Mouse (Mus musculus): ENCODE measurements around the gene Mmab. TPM values are rescaled to one million over a fixed set of nuclear protein-coding genes. Genes with fewer than 3 reads are reported as not detected.

Mmab gene
- polyA plus RNA-seq, 1 experiment from 2014 or later = 11.7 TPM

DNA sequence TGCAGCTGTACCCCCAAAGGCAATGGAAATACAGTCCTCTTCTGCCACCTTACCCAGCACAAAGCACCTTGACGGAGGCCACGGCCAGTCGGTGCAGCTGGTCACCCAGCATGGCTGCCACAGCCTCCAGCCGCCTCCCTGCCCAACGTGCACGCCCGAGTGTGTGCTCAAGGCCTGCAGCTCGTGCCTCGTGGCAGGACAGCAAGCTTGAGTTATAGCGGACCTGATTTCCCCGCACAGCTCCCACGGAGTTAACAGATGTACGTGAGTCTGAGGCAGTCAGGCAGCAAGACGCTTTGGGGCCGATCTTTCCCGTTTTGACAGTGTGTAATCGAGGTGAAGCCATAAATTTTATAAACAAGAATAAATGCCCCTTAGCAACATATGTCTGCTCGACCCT lies 15.2 kb downstream of the Mmab start:
- Histone ChIP-seq H3K27ac (no peak overlapping the region), H3K9ac (no peak overlapping the region), H3K4me3 (replicated peaks) (no peak overlapping the region), H3K36me3 (no peaks in the 10 kb centered on the region), H3K9me3 (replicated peaks) (no peaks in the 10 kb centered on the region), H3K4me2 (no peak overlapping the region), H3K27me3 (no peaks in the 10 kb centered on the region), H3K4me1 (replicated peaks) (no peaks in the 10 kb centered on the region)
- 68% methylated on average over 18 of the region's 18 CpGs for WGBS (ENCODE audit: insufficient replicate concordance)
- no peak for ATAC-seq (ENCODE audit: low read depth)
- DNase-seq = no peak

DNA sequence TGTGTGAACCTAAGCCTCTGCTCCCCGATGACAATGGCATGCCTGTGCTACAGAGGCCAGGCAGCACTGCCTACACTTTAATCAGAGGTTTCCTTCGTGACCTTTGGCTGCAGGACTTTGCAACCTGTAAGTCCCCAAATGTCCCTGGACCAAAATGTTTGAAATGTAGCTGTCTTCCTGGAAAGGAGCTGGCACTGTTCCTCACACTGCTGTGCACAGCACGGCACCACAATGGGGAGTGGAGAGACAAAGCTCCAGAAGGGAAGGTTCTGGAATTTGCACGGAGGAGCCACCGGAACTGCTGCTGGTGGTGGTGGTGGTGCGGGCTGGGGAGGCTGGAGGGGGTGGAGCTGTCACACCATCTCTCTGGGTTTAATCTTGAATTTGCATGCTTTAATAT lies 17.1 kb downstream of the Mmab start:
- H3K27ac ChIP-seq = no peak overlapping the region
- no peak overlapping the region for H3K4me2 ChIP-seq
- no peak overlapping the region for H3K9ac ChIP-seq
- DNase-seq (no peak), ATAC-seq (ENCODE audit: low read depth) (no peak)
- no peaks in the 10 kb centered on the region for H3K9me3 ChIP-seq (replicated peaks)
- peaks cover 12% of the 10 kb centered on the region for H3K4me1 ChIP-seq (replicated peaks)
- 64% methylated on average over 6 of the region's 6 CpGs for WGBS (ENCODE audit: insufficient replicate concordance)
- no peak overlapping the region for H3K4me3 ChIP-seq (replicated peaks)
- no peaks in the 10 kb centered on the region for H3K27me3 ChIP-seq
- no peaks in the 10 kb centered on the region for H3K36me3 ChIP-seq

DNA sequence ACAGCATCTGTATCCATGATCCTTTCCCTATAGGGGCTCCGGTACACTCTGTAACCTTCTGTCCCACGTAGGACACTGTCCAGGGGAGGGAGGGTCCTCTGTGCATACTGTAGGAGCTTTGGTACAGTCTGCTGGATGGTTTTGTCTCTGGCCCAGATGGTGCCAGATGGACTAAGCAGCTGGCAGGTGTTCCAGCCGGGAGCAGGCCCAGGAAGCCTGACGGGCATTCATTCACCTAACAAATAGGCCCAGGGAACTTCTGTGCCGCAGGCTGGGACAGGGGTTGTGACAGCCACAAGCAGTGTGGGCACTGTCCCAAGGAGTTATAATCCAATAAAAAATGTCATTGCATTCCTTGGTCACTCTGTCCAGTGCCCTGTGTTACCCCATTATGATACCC lies 19.9 kb downstream of the Mmab start:
- H3K36me3 ChIP-seq = peaks cover 22% of the 10 kb centered on the region
- no peaks in the 10 kb centered on the region for H3K9me3 ChIP-seq (replicated peaks)
- H3K9ac ChIP-seq = no peak overlapping the region
- H3K27me3 ChIP-seq = no peaks in the 10 kb centered on the region
- no peak overlapping the region for H3K4me3 ChIP-seq (replicated peaks)
- no peak overlapping the region for H3K27ac ChIP-seq
- H3K4me2 ChIP-seq = no peak overlapping the region
- DNase-seq (no peak), ATAC-seq (ENCODE audit: low read depth) (no peak)
- peaks cover 16% of the 10 kb centered on the region for H3K4me1 ChIP-seq (replicated peaks)
- 69% methylated on average over 5 of the region's 5 CpGs for WGBS (ENCODE audit: insufficient replicate concordance)

DNA sequence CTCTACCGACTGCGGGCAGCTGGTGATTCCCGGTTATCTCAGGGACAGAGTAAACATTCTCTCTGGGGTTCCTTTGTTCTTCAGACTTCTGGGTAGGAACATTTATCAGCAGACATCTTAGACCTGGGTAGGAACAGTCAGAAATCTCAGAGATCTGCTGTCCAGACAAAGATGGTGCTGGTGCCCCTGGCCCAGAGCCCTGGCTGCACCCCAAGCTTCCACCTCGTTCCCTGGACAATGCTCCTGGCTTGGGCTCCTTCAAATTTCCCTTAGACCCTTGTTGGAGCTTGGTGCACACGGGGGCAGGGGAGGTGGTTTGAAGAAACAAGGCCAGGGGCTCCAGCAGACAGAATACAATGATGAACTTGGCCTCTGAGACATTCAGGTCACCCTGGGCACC lies 21.3 kb downstream of the Mmab start:
- H3K36me3 ChIP-seq = peaks cover 36% of the 10 kb centered on the region
- no peaks in the 10 kb centered on the region for H3K27me3 ChIP-seq
- no peak overlapping the region for H3K9ac ChIP-seq
- no peak overlapping the region for H3K4me3 ChIP-seq (replicated peaks)
- ATAC-seq (ENCODE audit: low read depth) (no peak), DNase-seq (no peak)
- 33% methylated on average over 5 of the region's 5 CpGs for WGBS (ENCODE audit: insufficient replicate concordance)
- peaks cover 16% of the 10 kb centered on the region for H3K4me1 ChIP-seq (replicated peaks)
- H3K27ac ChIP-seq = peak overlapping the region; percentile 39; the same call in 1 of the 2 replicates
- H3K9me3 ChIP-seq (replicated peaks) = no peaks in the 10 kb centered on the region
- H3K4me2 ChIP-seq = no peak overlapping the region

DNA sequence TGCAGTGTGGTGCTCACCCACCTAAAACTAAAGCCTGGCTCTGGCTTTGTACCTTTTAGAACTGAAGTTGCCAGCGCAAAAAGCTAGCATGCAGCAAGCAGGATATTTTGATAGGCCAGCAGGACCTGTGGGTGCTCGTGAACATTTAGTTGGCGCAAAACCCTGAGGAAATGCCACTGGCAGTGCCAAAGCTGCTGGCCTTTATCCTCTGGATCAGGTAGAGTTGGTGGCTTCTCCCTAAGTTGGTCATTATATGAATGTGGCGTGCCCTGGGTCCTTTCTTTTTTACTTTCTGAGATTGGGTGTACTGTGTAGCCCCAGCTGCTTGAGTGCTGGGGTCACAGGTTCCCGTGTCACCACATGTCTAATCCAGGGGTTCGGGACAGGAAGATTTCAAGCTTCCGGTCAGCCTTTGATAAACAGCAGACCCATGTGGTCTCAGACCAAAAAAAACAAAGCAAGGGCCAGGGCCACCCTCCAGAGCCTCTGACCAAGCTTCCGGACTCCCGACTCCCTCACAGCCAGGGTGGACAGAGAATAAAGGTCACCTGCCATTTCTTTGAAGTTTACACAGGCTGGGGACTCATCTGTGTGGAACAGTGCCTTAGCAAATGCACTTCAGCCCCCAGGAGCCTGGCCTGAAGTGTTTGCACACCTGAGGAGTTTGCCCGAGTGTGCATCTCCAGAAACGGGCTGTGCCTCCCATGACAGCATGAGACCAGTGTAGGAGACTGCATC lies 22.1 kb downstream of the Mmab start:
- 70% methylated on average over 11 of the region's 11 CpGs for WGBS (ENCODE audit: insufficient replicate concordance)
- peak overlapping the region; percentile 55 for H3K27ac ChIP-seq
- no peak overlapping the region for H3K9ac ChIP-seq
- no peak overlapping the region for H3K4me2 ChIP-seq
- peaks cover 44% of the 10 kb centered on the region for H3K36me3 ChIP-seq
- peak; percentile 65 for ATAC-seq (ENCODE audit: low read depth)
- no peaks in the 10 kb centered on the region for H3K27me3 ChIP-seq
- DNase-seq = no peak
- H3K9me3 ChIP-seq (replicated peaks) = no peaks in the 10 kb centered on the region
- H3K4me3 ChIP-seq (replicated peaks) = no peak overlapping the region
- H3K4me1 ChIP-seq (replicated peaks) = peaks cover 16% of the 10 kb centered on the region

DNA sequence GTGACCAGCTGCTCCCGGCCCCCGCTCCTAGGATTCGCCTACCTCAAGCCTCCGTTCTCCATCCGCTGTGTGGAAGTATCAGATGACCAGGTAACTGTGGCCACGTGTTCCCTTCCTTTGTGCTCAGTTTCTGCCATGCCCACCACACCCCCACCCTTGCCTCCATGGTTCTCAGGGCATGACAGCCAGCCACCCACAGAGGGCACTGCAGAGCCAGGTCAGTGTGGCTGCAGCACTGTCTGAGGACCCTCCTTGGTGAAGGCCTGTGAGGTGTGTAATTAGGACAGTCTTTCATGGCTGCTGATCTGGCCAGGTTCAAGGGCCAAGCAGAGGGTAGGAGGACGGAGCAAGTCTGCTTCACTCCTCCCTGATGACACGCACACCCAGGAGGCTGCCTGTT lies 25.3 kb downstream of the Mmab start:
- Histone ChIP-seq H3K4me1 (replicated peaks) (peaks cover 18% of the 10 kb centered on the region), H3K4me3 (replicated peaks) (no peak overlapping the region), H3K4me2 (no peak overlapping the region), H3K9me3 (replicated peaks) (no peaks in the 10 kb centered on the region), H3K27ac (no peak overlapping the region), H3K27me3 (no peaks in the 10 kb centered on the region), H3K9ac (no peak overlapping the region), H3K36me3 (peaks cover 71% of the 10 kb centered on the region)
- ATAC-seq (ENCODE audit: low read depth) (no peak), DNase-seq (no peak)
- 78% methylated on average over 8 of the region's 8 CpGs for WGBS (ENCODE audit: insufficient replicate concordance)

DNA sequence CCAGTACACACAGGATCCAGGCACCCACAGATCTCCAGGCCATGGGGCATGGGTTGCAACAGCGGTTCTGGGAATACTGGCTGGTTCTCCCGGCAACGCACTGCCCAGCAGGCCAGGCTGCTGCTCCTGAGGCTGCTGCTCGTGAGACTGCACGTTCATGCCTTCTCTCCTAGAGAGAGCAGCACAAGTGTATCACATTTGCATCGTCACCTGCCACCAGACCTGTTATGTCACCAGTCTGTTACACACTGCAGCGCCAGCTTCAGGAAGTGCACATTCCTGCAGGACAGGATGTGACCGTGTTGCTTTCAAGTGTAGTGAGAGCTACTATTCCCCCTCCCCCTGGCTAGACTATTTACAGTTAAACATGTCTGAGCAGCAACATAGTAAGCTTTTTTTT lies 27.0 kb downstream of the Mmab start:
- Histone ChIP-seq H3K4me3 (replicated peaks) (no peak overlapping the region), H3K4me1 (replicated peaks) (peaks cover 15% of the 10 kb centered on the region; the same call in 1 of the 2 replicates), H3K36me3 (peaks cover 88% of the 10 kb centered on the region), H3K27ac (no peak overlapping the region), H3K9me3 (replicated peaks) (no peaks in the 10 kb centered on the region), H3K9ac (no peak overlapping the region), H3K4me2 (no peak overlapping the region), H3K27me3 (no peaks in the 10 kb centered on the region)
- 78% methylated on average over 8 of the region's 8 CpGs for WGBS (ENCODE audit: insufficient replicate concordance)
- ATAC-seq (ENCODE audit: low read depth) = no peak
- no peak for DNase-seq

DNA sequence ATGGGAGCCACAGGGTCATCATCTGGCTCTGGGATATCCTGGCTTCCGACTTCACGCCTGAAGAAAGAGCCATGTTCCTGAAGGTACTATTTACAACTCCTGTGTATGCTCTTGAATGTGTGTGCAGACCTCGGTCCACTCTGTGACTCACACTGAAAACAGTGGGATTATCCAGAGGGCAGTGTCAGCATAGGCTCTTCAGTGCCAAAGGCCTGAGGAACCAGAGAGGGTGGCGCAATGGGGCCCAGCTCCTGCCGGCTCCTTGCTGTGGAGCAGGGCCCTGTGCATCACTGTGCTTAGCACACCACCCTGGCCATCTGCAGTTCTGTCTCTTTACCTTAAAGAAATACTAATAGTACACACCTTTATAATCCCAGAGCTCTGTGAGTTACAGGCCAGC lies 28.3 kb downstream of the Mmab start:
- 88% methylated on average over 5 of the region's 5 CpGs for WGBS (ENCODE audit: insufficient replicate concordance)
- Histone ChIP-seq H3K4me1 (replicated peaks) (peaks cover 10% of the 10 kb centered on the region; the same call in 1 of the 2 replicates), H3K27me3 (no peaks in the 10 kb centered on the region), H3K4me2 (no peak overlapping the region), H3K4me3 (replicated peaks) (no peak overlapping the region), H3K9ac (no peak overlapping the region), H3K27ac (no peak overlapping the region), H3K9me3 (replicated peaks) (no peaks in the 10 kb centered on the region), H3K36me3 (peaks cover 95% of the 10 kb centered on the region)
- ATAC-seq (ENCODE audit: low read depth) (no peak), DNase-seq (no peak)

GRCm38 (mm10) chr5:114413067-114413735 lies 30.7 kb downstream of the Mmab start:
- Histone ChIP-seq H3K9me3 (replicated peaks) (no peaks in the 10 kb centered on the region), H3K27me3 (no peaks in the 10 kb centered on the region), H3K4me1 (replicated peaks) (peaks cover 10% of the 10 kb centered on the region; the same call in 1 of the 2 replicates), H3K27ac (0 out of 2 replicates have a peak overlapping the region, but pooled peaks have one; percentile 6), H3K4me3 (replicated peaks) (no peak overlapping the region), H3K4me2 (no peak overlapping the region), H3K9ac (no peak overlapping the region), H3K36me3 (peaks cover 95% of the 10 kb centered on the region)
- DNase-seq (no peak), ATAC-seq (ENCODE audit: low read depth) (0 out of 2 replicates have a peak, but pooled peaks have one; percentile 22)
- 76% methylated on average over 16 of the region's 16 CpGs for WGBS (ENCODE audit: insufficient replicate concordance)

GRCm38 (mm10) chr5:114412361-114412998 lies 31.4 kb downstream of the Mmab start:
- WGBS (ENCODE audit: insufficient replicate concordance) = 82% methylated on average over 23 of the region's 23 CpGs
- Histone ChIP-seq H3K27me3 (no peaks in the 10 kb centered on the region), H3K4me1 (replicated peaks) (peaks cover 10% of the 10 kb centered on the region; the same call in 1 of the 2 replicates), H3K9ac (no peak overlapping the region), H3K27ac (no peak overlapping the region), H3K4me2 (no peak overlapping the region), H3K4me3 (replicated peaks) (no peak overlapping the region), H3K9me3 (replicated peaks) (no peaks in the 10 kb centered on the region), H3K36me3 (peaks cover 95% of the 10 kb centered on the region)
- DNase-seq = no peak
- ATAC-seq (ENCODE audit: low read depth) = no peak

GRCm38 (mm10) chr5:114410429-114410828 lies 33.4 kb downstream of the Mmab start:
- Histone ChIP-seq H3K27ac (no peak overlapping the region), H3K4me1 (replicated peaks) (peaks cover 10% of the 10 kb centered on the region; the same call in 1 of the 2 replicates), H3K9ac (no peak overlapping the region), H3K27me3 (no peaks in the 10 kb centered on the region), H3K9me3 (replicated peaks) (no peaks in the 10 kb centered on the region), H3K4me2 (no peak overlapping the region), H3K4me3 (replicated peaks) (no peak overlapping the region), H3K36me3 (peaks cover 95% of the 10 kb centered on the region)
- ATAC-seq (ENCODE audit: low read depth) (no peak), DNase-seq (no peak)
- 90% methylated on average over 13 of the region's 13 CpGs for WGBS (ENCODE audit: insufficient replicate concordance)
